Mouse (Mus musculus) liver, embryonic 11.5 days (tissue): Measurements from ENCODE around the gene Lsm6. TPM values are rescaled to one million over a fixed set of nuclear protein-coding genes. Genes with fewer than 3 reads are reported as not detected.
A peak's percentile ranks its signal among the peaks of the same experiment; 100 is the strongest.
"Not testable (repeated sequence)": the region's sequence is repeated elsewhere in the genome, so short reads cannot be mapped to it uniquely, and the experiment has no call there.

Experiments
- ATAC-seq: fragments of 200-750 bp; cut with Nextera tagmentation; replicated peaks from 2 replicates; pipeline ENCODE4 v1.8.0; 2017; ENCODE audit warnings: moderate number of reproducible peaks, mild to moderate bottlenecking, moderate TSS enrichment, moderate library complexity; ENCODE audit not compliant: low FRiP score
- DNase-seq: peaks from one replicate; pipeline ENCODE4 v3.0.0-alpha.2; 2017; ENCODE audit warnings: low spot score
- H3K27ac ChIP-seq: fragments of 300-500 bp; sonication (generic); 2 replicates; pipeline ENCODE4 v1.5.1; 2014; ENCODE audit warnings: mild to moderate bottlenecking, low read depth, low read length, control low read depth
- H3K27me3 ChIP-seq: fragments of 300-500 bp; sonication (generic); replicated peaks from 2 replicates; pipeline ENCODE4 v1.6.1; 2014; ENCODE audit warnings: low read length, mixed read lengths; ENCODE audit not compliant: control insufficient read depth, insufficient read depth
- H3K36me3 ChIP-seq: fragments of 300-500 bp; sonication (generic); 2 replicates; pipeline ENCODE4 v1.6.1; 2014; ENCODE audit warnings: mild to moderate bottlenecking, low read length, moderate library complexity, mixed read lengths; ENCODE audit not compliant: control insufficient read depth, insufficient read depth
- H3K4me1 ChIP-seq: fragments of 300-500 bp; sonication (generic); replicated peaks from 2 replicates; pipeline ENCODE4 v1.6.1; 2014; ENCODE audit warnings: low read length, mixed read lengths; ENCODE audit not compliant: control insufficient read depth, insufficient read depth
- H3K4me2 ChIP-seq: fragments of 300-500 bp; sonication (generic); 2 replicates; pipeline ENCODE4 v1.6.1; 2014; ENCODE audit warnings: mild to moderate bottlenecking, control low read depth, moderate library complexity
- H3K4me3 ChIP-seq: fragments of 300-500 bp; sonication (generic); 2 replicates; pipeline ENCODE4 v1.5.1; 2014; ENCODE audit warnings: low read depth, low read length, control low read depth
- H3K9ac ChIP-seq: fragments of 300-500 bp; sonication (generic); 2 replicates; pipeline ENCODE4 v1.6.1; 2014; ENCODE audit warnings: low read depth, low read length, control low read depth
- H3K9me3 ChIP-seq: fragments of 300-500 bp; sonication (generic); 2 replicates; pipeline ENCODE4 v1.6.1; 2016; ENCODE audit warnings: low read length, inconsistent platforms, mixed read lengths; ENCODE audit not compliant: control insufficient read depth
- WGBS: fragments of 180-500 bp; shearing (Covaris S2); extraction: QIAGEN DNeasy Blood & Tissue Kit; methylation state at CpG from one replicate; pipeline ENCODE4 v1.1.7; 2014; 5-methylcytosine and 5-hydroxymethylcytosine counted together
- polyA plus RNA-seq: library from polyadenylated mRNA; unstranded; fragments of >200 nt; fragmentation: Nextera tagmentation; extraction: Ambion mirVana; gene quantifications from 2 replicates; pipeline ENCODE4 v1.2.1, GENCODE M21; 2014

Gene Lsm6
- polyA plus RNA-seq, 1 experiment from 2014 or later: 224 TPM

- no peak for ATAC-seq
- Histone ChIP-seq H3K4me2 (no peak overlapping the region), H3K9me3 (no peaks in the 10 kb centered on the region), H3K4me3 (no peak overlapping the region), H3K9ac (no peak overlapping the region), H3K36me3 (no peaks in the 10 kb centered on the region), H3K4me1 (no peaks in the 10 kb centered on the region), H3K27me3 (no peaks in the 10 kb centered on the region), H3K27ac (no peak overlapping the region)
- DNase-seq: no peak
- 77% methylated on average over 7 of the region's 7 CpGs for WGBS
Measured at GRCm38 (mm10) chr8:78838656-78839413, 17.9 kb upstream of the Lsm6 start.

- Histone ChIP-seq H3K9me3 (no peaks in the 10 kb centered on the region), H3K4me3 (no peak overlapping the region), H3K36me3 (no peaks in the 10 kb centered on the region), H3K9ac (no peak overlapping the region), H3K4me1 (no peaks in the 10 kb centered on the region), H3K27me3 (no peaks in the 10 kb centered on the region), H3K27ac (no peak overlapping the region), H3K4me2 (no peak overlapping the region)
- WGBS: 98% methylated on average over 6 of the region's 6 CpGs
- no peak for ATAC-seq
- DNase-seq: no peak
Measured at GRCm38 (mm10) chr8:78836091-78836490, 15.2 kb upstream of the Lsm6 start.

- Histone ChIP-seq H3K9ac (no peak overlapping the region), H3K4me1 (no peaks in the 10 kb centered on the region), H3K9me3 (no peaks in the 10 kb centered on the region), H3K27ac (no peak overlapping the region), H3K4me3 (no peak overlapping the region), H3K27me3 (no peaks in the 10 kb centered on the region), H3K4me2 (no peak overlapping the region), H3K36me3 (no peaks in the 10 kb centered on the region)
- ATAC-seq (no peak), DNase-seq (no peak)
- WGBS: 89% methylated on average over 11 of the region's 11 CpGs
Measured at GRCm38 (mm10) chr8:78828414-78828813, 7.5 kb upstream of the Lsm6 start.

- H3K9ac ChIP-seq: no peak overlapping the region
- 0 out of 2 replicates have a peak, but pooled peaks cover 2% of the 10 kb centered on the region for H3K4me1 ChIP-seq
- no peaks in the 10 kb centered on the region for H3K9me3 ChIP-seq
- no peak for ATAC-seq
- WGBS: 80% methylated on average over 4 of the region's 4 CpGs
- H3K27ac ChIP-seq: no peak overlapping the region
- no peak for DNase-seq
- H3K36me3 ChIP-seq: no peaks in the 10 kb centered on the region
- no peak overlapping the region for H3K4me3 ChIP-seq
- no peaks in the 10 kb centered on the region for H3K27me3 ChIP-seq
- H3K4me2 ChIP-seq: no peak overlapping the region
Measured at GRCm38 (mm10) chr8:78824515-78824914, 3.6 kb upstream of the Lsm6 start.

GRCm38 (mm10) chr8:78819973-78820372, 967 bp downstream of the Lsm6 start:
- H3K9ac ChIP-seq: peak overlapping the region; percentile 92
- H3K4me2 ChIP-seq: peak overlapping the region; percentile 79
- ATAC-seq, H3K27me3 ChIP-seq, DNase-seq, H3K36me3 ChIP-seq, H3K9me3 ChIP-seq, H3K4me1 ChIP-seq: not testable (repeated sequence)
- WGBS: 27% methylated on average over 3 of the region's 3 CpGs
- peak overlapping the region; percentile 79 for H3K4me3 ChIP-seq
- H3K27ac ChIP-seq: peak overlapping the region; percentile 94

- H3K4me1 ChIP-seq: 0 out of 2 replicates have a peak, but pooled peaks cover under 1% of the 10 kb centered on the region
- peaks cover 15% of the 10 kb centered on the region for H3K36me3 ChIP-seq
- ATAC-seq (no peak), DNase-seq (no peak)
- no peaks in the 10 kb centered on the region for H3K9me3 ChIP-seq
- no peak overlapping the region for H3K27ac ChIP-seq
- no peak overlapping the region for H3K9ac ChIP-seq
- no peak overlapping the region for H3K4me2 ChIP-seq
- H3K27me3 ChIP-seq: no peaks in the 10 kb centered on the region
- 78% methylated on average over 2 of the region's 2 CpGs for WGBS
- no peak overlapping the region for H3K4me3 ChIP-seq
Measured at GRCm38 (mm10) chr8:78814743-78815142, 6.2 kb downstream of the Lsm6 start.

- no peak overlapping the region for H3K27ac ChIP-seq
- no peak for ATAC-seq
Measured at GRCm38 (mm10) chr8:78813021-78813420, 7.9 kb downstream of the Lsm6 start.

GRCm38 (mm10) chr8:78812446-78812845, 8.5 kb downstream of the Lsm6 start:
- H3K9ac ChIP-seq: no peak overlapping the region
- DNase-seq: no peak
- WGBS: 92% methylated on average over 9 of the region's 9 CpGs
- ATAC-seq: no peak
- H3K4me3 ChIP-seq: no peak overlapping the region
- no peak overlapping the region for H3K27ac ChIP-seq
- no peaks in the 10 kb centered on the region for H3K9me3 ChIP-seq
- no peak overlapping the region for H3K4me2 ChIP-seq
- H3K27me3 ChIP-seq: no peaks in the 10 kb centered on the region
- peaks cover 30% of the 10 kb centered on the region for H3K36me3 ChIP-seq
- H3K4me1 ChIP-seq: no peaks in the 10 kb centered on the region

More at GRCm38 (mm10) chr8:78813021-78813420, 7.9 kb downstream of the Lsm6 start:
- no peak overlapping the region for H3K4me2 ChIP-seq
- 81% methylated on average over 9 of the region's 9 CpGs for whole genome bisulfite sequencing
- no peaks in the 10 kb centered on the region for H3K9me3 ChIP-seq
- no peak for DNase-seq
- H3K4me3 ChIP-seq: no peak overlapping the region
- no peaks in the 10 kb centered on the region for H3K4me1 ChIP-seq
- H3K27me3 ChIP-seq: no peaks in the 10 kb centered on the region
- peaks cover 26% of the 10 kb centered on the region for H3K36me3 ChIP-seq
- H3K9ac ChIP-seq: no peak overlapping the region

- no peak overlapping the region for H3K9ac ChIP-seq
- no peaks in the 10 kb centered on the region for H3K27me3 ChIP-seq
- no peak overlapping the region for H3K4me3 ChIP-seq
- no peaks in the 10 kb centered on the region for H3K4me1 ChIP-seq
- DNase-seq (no peak), ATAC-seq (no peak)
- H3K36me3 ChIP-seq: peaks cover 37% of the 10 kb centered on the region
- WGBS: 83% methylated on average over 7 of the region's 7 CpGs
- H3K27ac ChIP-seq: no peak overlapping the region
- H3K4me2 ChIP-seq: no peak overlapping the region
- no peaks in the 10 kb centered on the region for H3K9me3 ChIP-seq
Measured at GRCm38 (mm10) chr8:78811748-78812147, 9.2 kb downstream of the Lsm6 start.
